Mouse (Mus musculus): ENCODE data around the gene Fry.

Fry gene

GRCm38 (mm10) chr5:150404867-150405266 lies 286.4 kb downstream of the Fry start:
- no peak for DNase-seq

GRCm38 (mm10) chr5:150408979-150409378 lies 290.5 kb downstream of the Fry start:
- peak in 1 of 2 experiments; percentile 35 for DNase-seq

DNA sequence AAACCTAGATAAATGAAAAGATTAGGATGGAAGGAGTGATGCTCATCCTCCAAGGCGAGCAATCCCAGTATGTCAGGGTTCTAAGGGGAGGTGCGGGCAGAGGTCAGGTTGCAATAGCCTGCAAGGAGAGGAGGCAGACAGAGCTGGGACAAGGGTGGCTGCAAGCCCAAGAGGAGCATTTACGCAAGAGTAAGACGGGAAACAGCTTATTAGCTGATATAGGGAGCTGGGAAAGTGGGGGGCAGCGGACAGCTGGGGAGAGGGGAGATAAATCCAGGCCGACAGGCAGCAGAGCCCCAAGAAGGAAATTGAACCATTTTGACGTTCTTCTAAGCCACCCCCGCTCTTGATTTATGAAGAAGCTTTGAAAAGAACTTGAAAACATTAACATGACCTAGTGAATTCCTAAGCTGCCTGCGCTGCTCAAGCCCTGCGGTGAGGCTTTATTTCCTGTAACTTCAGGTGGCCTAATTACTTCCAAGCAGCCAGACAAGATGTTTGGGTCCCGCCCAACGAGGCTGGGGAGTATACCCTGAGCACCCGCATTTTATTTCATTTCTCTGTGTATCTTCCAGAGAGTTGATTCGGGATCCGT lies 291.1 kb downstream of the Fry start:
- DNase-seq: no peak

- DNase-seq: no peak
Measured at GRCm38 (mm10) chr5:150412750-150413450, 294.5 kb downstream of the Fry start.

DNA sequence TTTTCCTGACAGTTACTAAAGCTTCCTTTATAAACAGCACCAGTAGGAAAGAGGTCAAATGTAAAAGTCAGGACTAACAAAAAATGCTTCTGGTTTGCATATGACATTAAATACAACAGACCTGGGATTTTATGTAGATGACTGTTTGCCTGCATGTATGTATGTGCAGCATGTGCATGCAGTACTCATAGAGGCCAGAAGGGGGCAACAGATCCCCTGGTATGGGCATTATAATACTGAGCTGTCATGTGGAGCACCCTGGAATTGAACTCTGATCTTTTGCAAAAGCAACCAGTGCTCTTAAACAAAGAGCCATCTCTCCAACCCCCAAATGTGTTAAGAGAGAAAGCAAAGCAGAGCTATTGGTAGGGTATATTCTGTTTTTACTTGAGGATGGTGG lies 296.4 kb downstream of the Fry start:
- no peak for DNase-seq

DNA sequence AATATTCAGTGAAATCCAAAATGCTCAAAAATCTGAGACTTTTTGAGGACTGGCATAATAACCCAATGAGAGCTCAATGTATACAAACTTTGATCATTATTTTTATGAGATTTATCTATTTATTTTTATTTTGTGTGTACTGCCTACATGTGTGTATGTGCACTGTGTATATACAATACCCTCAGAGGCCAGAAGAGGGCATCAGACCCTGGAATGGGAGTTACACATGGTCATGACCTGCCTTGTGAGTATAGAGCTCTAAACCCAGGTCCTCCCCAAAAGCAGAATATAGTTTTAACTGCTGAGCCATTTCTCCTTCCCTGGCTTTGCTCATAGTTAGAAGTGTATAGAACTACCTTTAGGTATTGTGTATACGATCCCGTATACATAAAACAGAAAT lies 298.8 kb downstream of the Fry start:
- DNase-seq: no peak

GRCm38 (mm10) chr5:150418035-150418434 lies 299.6 kb downstream of the Fry start:
- DNase-seq: no peak

- DNase-seq: no peak
Measured at GRCm38 (mm10) chr5:150425038-150425437, 306.6 kb downstream of the Fry start.

DNA sequence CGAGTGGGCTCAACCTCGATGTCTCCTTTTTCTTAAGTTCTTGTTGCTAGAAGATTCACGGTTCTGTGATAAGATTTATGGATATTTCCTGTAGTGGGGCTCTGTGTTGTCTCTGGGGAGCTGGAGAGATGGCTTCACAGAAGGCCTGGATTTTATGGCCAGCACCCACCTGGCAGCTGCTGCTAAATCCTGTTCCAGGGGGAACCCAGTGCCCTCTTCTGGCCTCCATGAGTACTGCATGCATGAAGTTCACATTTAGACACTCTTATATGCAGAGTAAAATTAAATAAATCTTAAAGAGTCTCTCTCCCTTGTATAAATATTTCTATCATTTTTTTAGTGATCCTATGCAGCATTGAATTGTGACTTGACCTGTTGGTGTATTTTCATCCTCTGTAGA lies 308.1 kb downstream of the Fry start:
- peak in 1 of 2 experiments; percentile 38 for DNase-seq

DNA sequence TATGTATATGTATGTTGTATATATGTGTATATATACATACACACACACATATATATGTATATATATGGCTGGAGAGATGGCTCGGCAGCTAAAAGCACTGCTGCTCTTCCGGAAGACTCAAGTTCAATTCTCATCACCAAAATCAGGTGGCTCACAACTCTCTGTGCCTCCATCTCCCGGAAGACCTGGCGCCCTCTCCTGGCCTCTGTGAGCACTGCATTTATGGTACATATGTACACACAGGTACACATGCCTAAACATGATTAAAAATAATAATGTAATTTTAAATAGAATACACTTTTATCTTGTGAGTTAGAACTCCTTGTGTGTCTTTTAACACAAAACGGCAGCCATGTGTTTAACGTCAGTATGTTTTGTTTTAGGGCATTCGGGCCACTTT lies 312.8 kb downstream of the Fry start:
- peak in 1 of 2 experiments; percentile 20 for DNase-seq

DNA sequence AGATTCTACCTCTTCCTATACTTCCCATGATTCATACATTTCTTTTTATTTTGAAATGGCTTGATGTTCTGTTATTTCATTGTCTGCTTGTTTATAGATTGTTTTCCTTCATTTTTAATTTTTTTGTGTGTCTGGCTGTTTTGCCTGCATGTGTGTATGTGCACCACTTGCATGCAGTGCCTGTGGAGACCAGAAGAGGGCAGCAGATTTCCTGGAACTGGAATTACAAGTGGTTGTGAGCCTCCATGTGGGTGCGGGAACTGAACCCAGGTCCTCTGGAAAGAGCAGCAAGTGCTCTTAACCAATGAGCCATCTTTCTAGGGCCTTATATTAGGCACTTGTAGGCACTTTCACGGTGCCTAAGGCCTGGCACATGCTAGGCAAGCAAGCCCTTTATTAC lies 314.5 kb downstream of the Fry start:
- no peak for DNase-seq

DNA sequence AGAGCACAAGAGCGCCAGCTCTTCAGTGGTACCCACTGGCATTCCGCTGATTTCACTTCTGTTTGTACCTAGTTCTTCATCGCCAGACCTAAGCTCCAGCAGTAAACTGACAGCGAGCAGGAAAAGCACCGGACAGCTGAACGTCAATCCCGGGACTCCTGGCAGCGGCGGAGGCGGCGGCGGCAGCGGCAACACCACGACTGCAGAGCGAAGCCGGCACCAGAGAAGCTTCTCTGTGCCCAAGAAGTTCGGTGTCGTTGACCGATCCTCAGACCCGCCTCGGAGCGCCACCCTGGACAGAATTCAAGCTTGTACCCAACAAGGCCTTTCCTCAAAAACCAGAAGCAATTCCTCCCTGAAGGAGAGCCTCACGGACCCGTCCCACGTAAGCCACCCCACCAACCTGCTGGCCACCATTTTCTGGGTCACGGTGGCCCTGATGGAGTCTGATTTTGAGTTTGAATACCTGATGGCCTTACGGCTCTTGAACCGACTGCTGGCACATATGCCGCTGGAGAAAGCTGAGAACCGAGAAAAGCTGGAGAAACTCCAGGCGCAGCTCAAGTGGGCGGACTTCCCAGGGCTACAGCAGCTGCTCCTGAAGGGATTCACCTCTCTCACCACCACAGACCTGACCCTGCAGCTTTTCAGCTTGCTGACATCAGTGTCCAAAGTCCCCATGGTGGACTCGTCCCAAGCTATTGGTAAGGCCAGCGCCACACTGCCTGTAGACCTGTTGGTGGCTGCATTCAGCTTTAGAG lies 318.4 kb downstream of the Fry start:
- DNase-seq: no peak

DNA sequence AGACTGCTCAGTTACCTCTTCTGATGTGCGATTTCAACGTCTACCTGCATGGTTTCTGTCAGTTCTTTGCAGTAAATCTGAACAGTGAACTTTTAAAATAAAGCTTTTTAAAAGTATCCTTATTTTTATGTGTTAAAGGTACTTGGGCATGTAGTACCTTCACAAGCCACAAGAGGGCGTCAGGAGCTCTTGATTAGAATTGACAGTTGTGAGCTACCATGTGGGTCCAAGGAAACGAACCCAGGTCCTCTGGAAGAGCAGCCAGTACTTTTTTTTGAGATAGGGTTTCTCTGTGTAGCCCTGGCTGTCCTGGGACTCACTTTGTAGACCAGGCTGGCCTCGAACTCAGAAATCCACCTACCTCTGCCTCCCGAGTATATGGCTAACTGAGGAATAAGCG lies 323.2 kb downstream of the Fry start:
- peak in 1 of 2 experiments; percentile 49 for DNase-seq

- peak in 1 of 2 experiments; percentile 51 for DNase-seq
Measured at GRCm38 (mm10) chr5:150451281-150452003, 333.0 kb downstream of the Fry start.

DNA sequence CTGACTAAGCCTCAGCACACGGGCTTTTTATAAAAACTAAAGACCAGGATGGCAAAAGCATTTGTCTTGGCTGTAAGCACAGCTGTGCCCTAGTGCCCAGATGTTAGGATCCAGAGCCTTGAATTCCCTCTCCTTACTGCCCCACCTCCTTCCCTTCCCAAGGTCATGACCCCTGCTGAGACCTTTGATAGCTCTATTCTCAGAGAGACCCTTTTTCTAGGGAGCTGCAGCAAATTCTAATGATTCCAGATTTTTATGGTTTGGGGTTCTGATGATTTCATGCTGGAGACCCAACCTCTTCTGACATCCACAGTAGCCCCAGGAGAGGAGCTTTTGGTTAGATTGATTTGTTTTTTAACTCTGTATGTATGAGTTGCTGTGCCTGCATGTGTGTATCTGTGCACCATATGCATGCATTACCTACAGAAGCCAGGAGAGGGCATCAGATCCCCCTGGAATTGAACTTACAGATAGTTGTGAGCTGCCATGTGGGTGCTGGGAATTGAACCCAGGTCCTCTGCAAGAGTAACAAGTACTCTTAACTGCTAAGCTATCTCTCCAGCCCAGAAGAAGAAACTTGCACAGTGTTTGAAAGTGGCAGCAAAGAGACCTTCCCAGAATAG lies 333.7 kb downstream of the Fry start:
- no peak for DNase-seq

GRCm38 (mm10) chr5:150452671-150453070 lies 334.2 kb downstream of the Fry start:
- no peak for DNase-seq

- DNase-seq: no peak
Measured at GRCm38 (mm10) chr5:150453490-150453889, 335.0 kb downstream of the Fry start.

- peak in 1 of 2 experiments; percentile 50 for DNase-seq
Measured at GRCm38 (mm10) chr5:150457165-150457903, 338.9 kb downstream of the Fry start.

DNA sequence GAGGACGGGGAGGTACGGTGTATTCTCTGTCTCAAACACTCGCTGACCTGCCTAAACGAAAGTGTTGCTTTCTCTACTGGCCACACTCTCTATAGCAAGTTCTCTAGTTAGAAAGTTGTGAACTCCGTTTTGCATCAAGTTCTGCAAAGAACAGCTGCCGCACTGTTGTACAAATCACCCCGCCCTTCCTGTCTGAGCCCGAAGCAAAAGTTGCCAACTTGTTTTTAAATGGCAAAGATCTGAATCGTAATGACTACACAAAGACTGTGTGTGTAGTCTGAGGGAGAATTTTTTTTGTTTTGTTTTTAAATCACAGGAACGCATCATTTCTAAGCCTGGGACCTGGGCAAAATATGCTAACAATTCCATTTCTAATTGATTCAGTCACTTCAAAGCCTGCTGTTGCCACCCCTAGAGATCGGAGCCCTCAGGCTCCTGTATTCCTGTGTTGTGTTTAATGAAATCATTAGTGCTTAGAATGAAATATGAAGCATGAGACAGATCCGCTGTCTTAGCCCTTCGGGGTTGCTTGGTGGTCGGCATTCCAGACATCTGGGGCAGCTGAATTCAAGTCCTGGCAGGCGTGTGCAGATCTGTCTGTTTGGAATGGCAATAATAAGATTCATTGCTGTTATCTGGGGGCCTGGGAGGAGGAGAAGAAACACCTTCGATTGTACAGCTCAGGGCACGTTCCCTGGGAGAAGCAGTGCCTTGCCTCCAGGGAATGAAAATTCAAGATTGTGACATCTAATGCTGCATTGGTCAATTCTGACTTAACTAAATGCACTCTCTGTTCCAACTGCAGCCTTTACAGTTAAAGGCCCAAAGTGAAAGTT lies 339.7 kb downstream of the Fry start:
- peak; percentile 42 to 55 for DNase-seq

DNA sequence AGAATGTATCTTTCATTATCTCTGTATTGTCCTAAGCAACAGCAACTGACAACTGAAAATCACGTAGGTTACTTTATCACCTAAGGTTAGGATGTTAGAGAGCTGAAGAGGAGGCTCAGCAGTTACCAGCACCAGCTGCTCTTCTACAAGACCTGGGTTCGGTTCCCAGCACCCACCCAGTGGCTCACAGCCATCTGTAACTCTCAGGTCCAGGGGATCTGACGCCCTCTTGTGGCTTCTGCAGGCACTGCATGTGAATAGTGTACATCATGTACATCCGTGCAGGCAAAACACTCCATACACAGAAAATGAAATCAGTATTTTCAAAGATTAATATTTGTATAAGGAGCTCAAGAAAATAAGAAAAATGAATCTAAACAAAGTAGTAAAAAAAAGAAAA lies 341.4 kb downstream of the Fry start:
- DNase-seq: no peak

DNA sequence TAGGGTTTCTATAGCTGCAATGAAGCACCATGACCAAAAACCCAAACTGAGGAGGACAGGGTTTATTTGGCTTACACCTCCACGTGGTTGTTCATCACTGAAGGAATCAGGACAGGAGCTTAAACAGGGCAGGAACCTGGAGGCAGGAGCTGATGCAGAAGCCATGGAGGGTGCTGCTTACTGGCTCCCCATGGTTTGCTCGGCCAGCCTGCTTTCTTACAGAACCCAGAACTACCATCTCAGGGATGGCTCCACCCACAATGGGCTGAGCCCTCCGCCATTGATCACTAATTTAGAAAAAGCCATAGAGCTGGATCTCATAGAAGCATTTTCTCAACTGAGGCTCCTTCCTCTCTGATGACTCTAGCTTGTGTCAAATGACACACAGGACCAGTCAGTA lies 346.3 kb downstream of the Fry start:
- DNase-seq: no peak

Data from lung, postnatal 4 days (tissue).